Mouse (Mus musculus): ENCODE measurements at regions not wholly inside any gene's neighbourhood (a gene's known extent, or its start where the extent isn't known, plus 50 kb on each side); places are given as distances from the start of the nearest gene placed in this dataset.
A peak's percentile ranks its signal among the peaks of the same experiment; 100 is the strongest.
"Not testable (repeated sequence)": the region's sequence is repeated elsewhere in the genome, so short reads cannot be mapped to it uniquely, and the experiment has no call there.

DNA sequence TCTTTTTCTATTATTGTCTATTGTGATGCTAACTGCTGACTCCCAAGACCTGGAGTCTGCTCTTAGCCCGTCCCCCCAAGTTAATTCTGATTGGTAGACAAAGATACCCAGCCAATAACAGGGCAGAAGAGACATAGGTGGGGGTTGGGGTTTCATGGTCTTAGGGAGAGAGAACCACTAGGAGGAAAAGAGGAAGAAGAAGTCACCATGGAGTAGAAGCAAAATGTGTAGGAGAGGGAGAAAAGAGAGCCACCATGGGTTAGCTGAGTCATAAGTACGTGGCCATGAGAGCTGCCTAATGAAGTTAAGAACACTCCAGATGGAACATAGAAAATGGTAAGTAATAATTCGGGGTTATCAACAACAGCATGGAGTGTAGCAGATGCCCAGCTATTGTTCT, 539.6 kb upstream of the Slc8a1 start:
- Histone ChIP-seq H3K4me1 (replicated peaks; ENCODE audit: control insufficient read depth, insufficient read depth, low read length) (no peaks in the 10 kb centered on the region), H3K36me3 (ENCODE audit: control insufficient read depth, insufficient read depth) (no peaks in the 10 kb centered on the region), H3K4me3 (replicated peaks; ENCODE audit: low read length) (no peak overlapping the region), H3K9ac (replicated peaks; ENCODE audit: low read depth, low read length) (no peak overlapping the region), H3K27ac (ENCODE audit: low read length) (no peak overlapping the region), H3K4me2 (ENCODE audit: low read length) (no peak overlapping the region), H3K9me3 (ENCODE audit: control insufficient read depth, low read length) (no peaks in the 10 kb centered on the region), H3K27me3 (replicated peaks; ENCODE audit: control insufficient read depth, insufficient read depth, low read length) (no peaks in the 10 kb centered on the region)
- 90% methylated on average over 3 of the region's 3 CpGs for WGBS
- no peak for ATAC-seq

DNA sequence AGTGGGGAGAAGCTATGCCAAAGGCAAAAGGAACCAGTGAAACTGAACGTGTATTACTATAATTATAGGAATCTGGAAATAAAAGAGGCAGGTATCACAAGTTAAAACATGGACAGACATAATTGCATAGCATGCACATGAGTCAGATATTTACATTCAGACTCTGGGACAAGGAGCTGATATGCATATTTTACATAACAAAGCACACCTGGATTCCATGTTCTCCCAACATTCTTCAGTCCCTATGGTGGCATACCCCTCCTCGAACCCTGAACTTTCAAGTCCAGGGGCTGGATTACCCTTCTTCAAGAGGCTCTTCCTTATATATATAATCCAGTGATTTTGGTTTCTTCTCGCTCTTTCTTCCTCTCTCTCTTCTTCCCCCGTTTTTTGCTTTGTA, 535.8 kb upstream of the Slc8a1 start:
- Histone ChIP-seq H3K27me3 (replicated peaks; ENCODE audit: control insufficient read depth, insufficient read depth, low read length) (no peaks in the 10 kb centered on the region), H3K4me3 (replicated peaks; ENCODE audit: low read length) (no peak overlapping the region), H3K27ac (ENCODE audit: low read length) (no peak overlapping the region), H3K9ac (replicated peaks; ENCODE audit: low read depth, low read length) (no peak overlapping the region), H3K4me2 (ENCODE audit: low read length) (no peak overlapping the region), H3K36me3 (ENCODE audit: control insufficient read depth, insufficient read depth) (no peaks in the 10 kb centered on the region), H3K9me3 (ENCODE audit: control insufficient read depth, low read length) (no peaks in the 10 kb centered on the region), H3K4me1 (replicated peaks; ENCODE audit: control insufficient read depth, insufficient read depth, low read length) (no peaks in the 10 kb centered on the region)
- 87% methylated on average over 4 of the region's 4 CpGs for WGBS
- no peak for ATAC-seq

DNA sequence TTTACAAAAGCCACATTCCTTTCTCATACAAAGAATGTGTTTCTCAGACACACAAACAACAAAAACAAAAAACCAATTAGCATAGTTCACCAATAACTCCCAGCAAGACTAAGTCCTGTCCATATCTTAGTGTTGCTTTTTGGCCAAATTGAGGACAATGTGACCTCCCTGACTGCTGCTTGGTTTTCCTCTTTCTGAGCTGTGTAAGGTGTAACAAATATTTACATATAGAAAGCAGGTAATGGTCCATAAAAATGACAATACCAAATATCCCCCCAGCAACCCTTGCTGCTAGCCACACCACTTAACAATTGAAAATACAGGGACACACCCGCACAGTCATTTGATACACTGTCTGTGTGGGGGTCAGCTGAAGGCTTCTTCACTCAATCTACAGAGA, 534.7 kb upstream of the Slc8a1 start:
- 100% methylated on average over 1 of the region's 1 CpGs for WGBS
- Histone ChIP-seq H3K4me2 (ENCODE audit: low read length) (no peak overlapping the region), H3K9ac (replicated peaks; ENCODE audit: low read depth, low read length) (no peak overlapping the region), H3K27ac (ENCODE audit: low read length) (no peak overlapping the region), H3K4me1 (replicated peaks; ENCODE audit: control insufficient read depth, insufficient read depth, low read length) (no peaks in the 10 kb centered on the region), H3K27me3 (replicated peaks; ENCODE audit: control insufficient read depth, insufficient read depth, low read length) (no peaks in the 10 kb centered on the region), H3K36me3 (ENCODE audit: control insufficient read depth, insufficient read depth) (no peaks in the 10 kb centered on the region), H3K9me3 (ENCODE audit: control insufficient read depth, low read length) (no peaks in the 10 kb centered on the region), H3K4me3 (replicated peaks; ENCODE audit: low read length) (no peak overlapping the region)
- ATAC-seq = no peak

DNA sequence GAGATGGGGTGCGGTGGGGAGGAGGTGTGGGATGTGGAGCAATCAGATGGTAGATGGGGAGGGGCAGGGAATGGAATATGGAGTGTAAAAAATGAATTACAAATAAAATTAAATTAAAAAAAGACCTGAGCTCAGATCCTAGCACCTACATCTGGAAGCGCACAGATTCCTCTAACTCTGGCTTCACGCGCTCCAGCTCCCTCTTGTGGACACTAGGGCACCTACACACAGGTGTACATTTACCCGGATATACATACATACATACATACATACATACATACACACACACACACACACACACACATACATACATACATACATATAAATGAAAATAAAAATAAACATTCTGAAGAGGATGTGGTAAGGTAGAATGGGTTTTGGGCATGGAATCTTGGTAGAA, 528.7 kb upstream of the Slc8a1 start:
- H3K9ac ChIP-seq (replicated peaks; ENCODE audit: low read depth, low read length); H3K9me3 ChIP-seq (ENCODE audit: control insufficient read depth, low read length); H3K4me2 ChIP-seq (ENCODE audit: low read length); ATAC-seq; H3K4me3 ChIP-seq (replicated peaks; ENCODE audit: low read length); H3K27ac ChIP-seq (ENCODE audit: low read length); H3K4me1 ChIP-seq (replicated peaks; ENCODE audit: control insufficient read depth, insufficient read depth, low read length); H3K36me3 ChIP-seq (ENCODE audit: control insufficient read depth, insufficient read depth); H3K27me3 ChIP-seq (replicated peaks; ENCODE audit: control insufficient read depth, insufficient read depth, low read length): not testable (repeated sequence)
- 95% methylated on average over 5 of the region's 5 CpGs for WGBS

DNA sequence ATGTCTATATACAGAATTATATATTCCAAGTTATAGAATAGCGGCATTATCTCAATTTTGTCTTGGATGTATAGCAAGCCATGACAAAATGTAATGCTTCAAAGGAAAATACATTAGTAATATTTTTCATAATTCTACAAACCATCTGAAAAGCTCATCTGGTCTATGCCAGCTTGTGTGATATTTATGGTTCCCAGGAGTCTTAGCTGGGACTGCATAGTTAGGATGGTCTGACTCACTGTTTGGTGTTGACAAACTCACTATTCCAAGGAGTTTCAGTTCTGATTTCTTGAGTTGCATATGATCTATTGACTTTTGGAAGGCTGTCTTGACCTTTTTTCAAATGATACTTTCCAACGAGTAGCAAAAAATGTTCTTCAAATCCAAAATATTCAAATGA, 514.2 kb upstream of the Slc8a1 start:
- Histone ChIP-seq H3K4me3 (replicated peaks; ENCODE audit: low read length) (no peak overlapping the region), H3K9me3 (ENCODE audit: control insufficient read depth, low read length) (no peaks in the 10 kb centered on the region), H3K4me1 (replicated peaks; ENCODE audit: control insufficient read depth, insufficient read depth, low read length) (no peaks in the 10 kb centered on the region), H3K27ac (ENCODE audit: low read length) (no peak overlapping the region), H3K4me2 (ENCODE audit: low read length) (no peak overlapping the region), H3K36me3 (ENCODE audit: control insufficient read depth, insufficient read depth) (no peaks in the 10 kb centered on the region), H3K27me3 (replicated peaks; ENCODE audit: control insufficient read depth, insufficient read depth, low read length) (no peaks in the 10 kb centered on the region), H3K9ac (replicated peaks; ENCODE audit: low read depth, low read length) (no peak overlapping the region)
- 81% methylated on average over 2 of the region's 2 CpGs for WGBS
- peak; percentile 50 for ATAC-seq

DNA sequence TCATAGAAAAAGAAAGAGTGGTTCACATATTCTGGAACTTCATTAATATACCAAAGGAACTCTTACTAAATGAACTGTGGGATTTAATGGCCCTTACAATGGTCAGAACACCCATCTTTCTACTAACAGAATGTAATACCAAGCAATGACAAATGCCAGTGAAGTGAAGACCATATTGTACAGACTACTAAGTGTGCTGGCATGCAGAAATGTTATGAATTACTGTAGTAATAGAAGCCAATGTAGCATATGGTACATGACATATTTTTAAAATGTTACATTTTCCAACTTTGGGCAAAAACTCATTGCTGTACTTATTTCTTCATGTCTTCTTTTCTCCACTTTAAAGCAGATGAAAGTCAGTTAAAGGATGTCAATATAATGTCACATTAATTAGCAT, 513.7 kb upstream of the Slc8a1 start:
- H3K36me3 ChIP-seq (ENCODE audit: control insufficient read depth, insufficient read depth) = no peaks in the 10 kb centered on the region
- peak; percentile 77 for ATAC-seq
- no peaks in the 10 kb centered on the region for H3K9me3 ChIP-seq (ENCODE audit: control insufficient read depth, low read length)
- H3K9ac ChIP-seq (replicated peaks; ENCODE audit: low read depth, low read length) = no peak overlapping the region
- H3K27ac ChIP-seq (ENCODE audit: low read length) = no peak overlapping the region
- no peaks in the 10 kb centered on the region for H3K27me3 ChIP-seq (replicated peaks; ENCODE audit: control insufficient read depth, insufficient read depth, low read length)
- no peak overlapping the region for H3K4me3 ChIP-seq (replicated peaks; ENCODE audit: low read length)
- no peaks in the 10 kb centered on the region for H3K4me1 ChIP-seq (replicated peaks; ENCODE audit: control insufficient read depth, insufficient read depth, low read length)
- H3K4me2 ChIP-seq (ENCODE audit: low read length) = no peak overlapping the region

DNA sequence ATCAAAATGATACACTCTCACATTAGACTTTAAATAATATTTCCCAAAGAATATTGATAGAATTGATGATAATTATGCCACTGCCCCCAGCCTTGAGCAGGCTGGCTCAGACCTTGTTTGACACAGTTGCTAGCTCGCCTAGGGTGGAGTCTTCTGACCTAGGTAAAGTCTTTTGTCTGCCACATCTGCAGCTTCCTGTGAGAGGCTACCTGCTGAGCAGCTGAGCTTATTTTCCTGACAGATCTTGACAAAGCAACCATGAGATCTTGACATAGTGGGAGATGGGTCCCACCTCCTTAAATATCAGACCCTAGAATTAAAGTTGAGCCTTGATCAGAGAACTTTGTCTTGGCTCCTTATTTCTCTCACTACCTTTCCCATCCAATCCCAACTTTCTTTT, 500.2 kb upstream of the Slc8a1 start:
- H3K4me1 ChIP-seq (replicated peaks; ENCODE audit: control insufficient read depth, insufficient read depth, low read length) = no peaks in the 10 kb centered on the region
- no peak overlapping the region for H3K4me3 ChIP-seq (replicated peaks; ENCODE audit: low read length)
- WGBS = 42% methylated on average over 1 of the region's 1 CpGs
- no peak overlapping the region for H3K9ac ChIP-seq (replicated peaks; ENCODE audit: low read depth, low read length)
- ATAC-seq = no peak
- H3K36me3 ChIP-seq (ENCODE audit: control insufficient read depth, insufficient read depth) = no peaks in the 10 kb centered on the region
- no peaks in the 10 kb centered on the region for H3K27me3 ChIP-seq (replicated peaks; ENCODE audit: control insufficient read depth, insufficient read depth, low read length)
- no peaks in the 10 kb centered on the region for H3K9me3 ChIP-seq (ENCODE audit: control insufficient read depth, low read length)
- no peak overlapping the region for H3K27ac ChIP-seq (ENCODE audit: low read length)
- no peak overlapping the region for H3K4me2 ChIP-seq (ENCODE audit: low read length)

DNA sequence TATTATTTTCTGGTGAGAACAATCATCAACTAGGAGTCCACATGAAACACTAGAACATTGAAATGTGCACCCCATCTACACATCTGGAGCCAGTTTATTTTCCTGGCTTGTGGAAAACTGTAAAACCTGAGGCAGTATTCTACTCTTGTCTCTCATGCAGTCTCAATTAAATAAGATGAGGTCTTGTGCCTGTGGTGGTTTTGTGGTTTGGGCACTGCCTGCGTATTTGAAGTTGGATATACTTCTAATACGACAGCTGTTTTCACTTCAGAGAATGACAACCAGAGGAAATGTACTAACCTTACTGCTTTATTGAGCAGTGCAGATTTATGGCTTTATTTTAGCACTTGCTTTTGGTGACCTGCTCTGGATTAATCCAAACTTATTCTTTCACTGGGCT, 499.3 kb upstream of the Slc8a1 start:
- Histone ChIP-seq H3K36me3 (ENCODE audit: control insufficient read depth, insufficient read depth) (no peaks in the 10 kb centered on the region), H3K9ac (replicated peaks; ENCODE audit: low read depth, low read length) (no peak overlapping the region), H3K27me3 (replicated peaks; ENCODE audit: control insufficient read depth, insufficient read depth, low read length) (no peaks in the 10 kb centered on the region), H3K27ac (ENCODE audit: low read length) (no peak overlapping the region), H3K9me3 (ENCODE audit: control insufficient read depth, low read length) (no peaks in the 10 kb centered on the region), H3K4me2 (ENCODE audit: low read length) (no peak overlapping the region), H3K4me3 (replicated peaks; ENCODE audit: low read length) (no peak overlapping the region), H3K4me1 (replicated peaks; ENCODE audit: control insufficient read depth, insufficient read depth, low read length) (no peaks in the 10 kb centered on the region)
- WGBS = 92% methylated on average over 2 of the region's 2 CpGs
- no peak for ATAC-seq

DNA sequence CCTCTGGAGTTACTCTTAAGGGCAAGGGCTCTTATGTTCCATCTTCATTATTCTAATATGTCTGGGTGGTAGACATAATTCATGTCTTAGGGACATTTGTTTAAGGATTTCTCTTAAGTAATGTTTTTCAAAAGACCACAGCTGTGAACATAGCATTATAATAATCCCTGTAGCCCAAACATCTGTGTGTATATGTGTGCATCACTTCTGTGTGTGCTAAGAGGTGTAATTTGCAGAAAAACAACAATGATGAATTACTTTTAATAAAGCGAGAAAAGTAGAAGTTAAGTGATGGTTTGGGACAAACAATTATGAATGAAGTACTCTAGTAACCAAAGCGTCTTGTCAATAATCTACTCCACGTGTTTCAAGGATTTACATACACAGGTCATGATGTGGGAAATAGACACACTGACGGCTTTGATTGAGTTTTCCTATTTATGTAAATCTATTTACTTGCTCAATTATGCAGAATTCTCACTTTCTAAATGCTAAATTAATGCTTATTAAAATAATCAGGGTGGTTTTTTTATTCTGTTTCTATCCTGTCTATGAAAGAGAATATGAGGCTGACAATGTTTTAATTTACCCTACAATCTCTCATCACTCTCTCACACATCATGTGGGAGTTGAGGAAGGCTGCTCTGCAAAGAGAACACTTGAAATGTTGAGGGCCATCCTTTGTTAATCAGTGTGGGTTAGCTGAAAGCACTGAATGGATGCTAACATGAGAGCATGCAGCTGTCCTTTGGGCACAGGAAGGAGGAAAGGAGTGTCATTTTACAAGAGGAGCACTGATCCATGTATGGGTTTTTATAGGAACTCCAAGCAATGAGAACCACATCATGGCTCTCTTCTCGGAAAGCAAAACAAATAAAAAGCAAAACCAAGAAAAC, 477.8 kb upstream of the Slc8a1 start:
- H3K27me3 ChIP-seq (replicated peaks; ENCODE audit: control insufficient read depth, insufficient read depth, low read length) = no peaks in the 10 kb centered on the region
- H3K4me2 ChIP-seq (ENCODE audit: low read length) = no peak overlapping the region
- no peak overlapping the region for H3K9ac ChIP-seq (replicated peaks; ENCODE audit: low read depth, low read length)
- H3K4me1 ChIP-seq (replicated peaks; ENCODE audit: control insufficient read depth, insufficient read depth, low read length) = no peaks in the 10 kb centered on the region
- 70% methylated on average over 5 of the region's 5 CpGs for WGBS
- no peak overlapping the region for H3K27ac ChIP-seq (ENCODE audit: low read length)
- peak; percentile 80 for ATAC-seq
- H3K9me3 ChIP-seq (ENCODE audit: control insufficient read depth, low read length) = no peaks in the 10 kb centered on the region
- H3K36me3 ChIP-seq (ENCODE audit: control insufficient read depth, insufficient read depth) = no peaks in the 10 kb centered on the region
- H3K4me3 ChIP-seq (replicated peaks; ENCODE audit: low read length) = no peak overlapping the region

DNA sequence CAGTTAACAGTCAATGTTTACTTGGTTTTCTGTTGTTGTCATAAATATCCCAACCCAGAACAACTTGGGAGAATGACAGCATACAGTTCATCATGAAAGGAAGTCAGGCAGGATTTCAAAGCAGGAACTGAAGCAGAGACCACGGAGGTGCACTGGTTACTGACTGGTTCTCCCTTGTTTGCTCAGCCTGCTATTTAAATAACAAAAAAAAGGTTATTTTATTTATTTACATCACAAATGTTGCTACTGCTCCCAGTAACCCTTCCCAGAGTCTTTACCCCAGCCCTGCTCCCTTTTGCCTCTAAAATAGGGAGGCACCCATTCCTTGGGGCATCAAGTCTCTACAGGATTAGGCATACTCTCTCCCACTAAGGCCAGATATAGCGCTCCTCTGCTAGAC, 461.8 kb upstream of the Slc8a1 start:
- Histone ChIP-seq H3K9ac (replicated peaks; ENCODE audit: low read depth, low read length) (no peak overlapping the region), H3K27ac (ENCODE audit: low read length) (no peak overlapping the region), H3K36me3 (ENCODE audit: control insufficient read depth, insufficient read depth) (no peaks in the 10 kb centered on the region), H3K4me1 (replicated peaks; ENCODE audit: control insufficient read depth, insufficient read depth, low read length) (no peaks in the 10 kb centered on the region; the same call in 1 of the 2 replicates), H3K4me3 (replicated peaks; ENCODE audit: low read length) (no peak overlapping the region), H3K9me3 (ENCODE audit: control insufficient read depth, low read length) (peaks cover 3% of the 10 kb centered on the region; the same call in 1 of the 2 replicates), H3K4me2 (ENCODE audit: low read length) (no peak overlapping the region), H3K27me3 (replicated peaks; ENCODE audit: control insufficient read depth, insufficient read depth, low read length) (no peaks in the 10 kb centered on the region)
- WGBS = 77% methylated on average over 2 of the region's 2 CpGs
- no peak for ATAC-seq
